In genomic region chr11:111444791-111445190, GRCm38 (mm10) we compare ENCODE assay signal across 15 mouse cellular contexts.
"Had no signal": no experiment of that assay in that cellular context is flagged by ENCODE, and none has a peak within 500 bp of the region (broad histone marks: within the 10 kb centered on the region; RNA-seq: fewer than 3 reads in every experiment).

No protein-coding gene starts in this region.

- ATAC-seq: intestine, postnatal 0 days; liver, embryonic 12.5 days; midbrain, embryonic 15.5 days had no signal

- H3K4me2 ChIP-seq: liver, embryonic 12.5 days; midbrain, embryonic 11.5 days; midbrain, embryonic 15.5 days; neural tube, embryonic 12.5 days had no signal

- H3K9ac ChIP-seq: liver, embryonic 12.5 days; midbrain, embryonic 15.5 days; neural tube, embryonic 12.5 days had no signal

- H3K4me3 ChIP-seq: layer of hippocampus, adult 2 months; left cerebral cortex, adult 2 months; limb, embryonic 10.5 days; liver, embryonic 12.5 days; megakaryocyte, embryonic 14.5 days; midbrain, embryonic 15.5 days; neural tube, embryonic 12.5 days had no signal

- H3K36me3 ChIP-seq: limb, embryonic 10.5 days; liver, embryonic 12.5 days; midbrain, embryonic 15.5 days; neural tube, embryonic 12.5 days had no signal

- H3K4me1 ChIP-seq: limb, embryonic 10.5 days; liver, embryonic 12.5 days; megakaryocyte, embryonic 14.5 days; midbrain, embryonic 15.5 days; neural tube, embryonic 12.5 days had no signal

- H3K9me3 ChIP-seq: limb, embryonic 10.5 days; liver, embryonic 12.5 days; megakaryocyte, embryonic 14.5 days; midbrain, embryonic 15.5 days; neural tube, embryonic 12.5 days had no signal

- DNase-seq: kidney, adult 8-10 months; kidney, postnatal 10 days; kidney, postnatal 4 days; spleen, adult 18-20 months; thymus, adult 18-20 months; thymus, postnatal 14 days had no signal

- H3K27ac ChIP-seq: layer of hippocampus, adult 2 months; left cerebral cortex, adult 2 months; limb, embryonic 10.5 days; liver, embryonic 12.5 days; midbrain, embryonic 15.5 days; neural tube, embryonic 12.5 days had no signal

- H3K27me3 ChIP-seq: liver, embryonic 12.5 days; megakaryocyte, embryonic 14.5 days; midbrain, embryonic 15.5 days; neural tube, embryonic 12.5 days had no signal
